Comparison of ENCODE assay signal across 8 mouse cellular contexts in genomic region chr14:34152342-34152741, GRCm38 (mm10). TPM values are rescaled to one million over a fixed set of nuclear protein-coding genes. Genes with fewer than 3 reads are reported as not detected.
DNase-seq lines count a peak whose midpoint lies in the region; ATAC-seq and TF ChIP-seq lines count a peak whose summit lies in the region.
"Had no signal": no experiment of that assay in that cellular context is flagged by ENCODE, and none has a peak within 500 bp of the region (broad histone marks: within the 10 kb centered on the region; RNA-seq: fewer than 3 reads in every experiment).

Npy4r (minus strand) TSS chr14:34152489.

- peak; percentile 40 for DNase-seq in adrenal gland, adult 8-10 months
- DNase-seq in heart, postnatal 0 days (ENCODE audit: low spot score) = peak; percentile 26
- peak; percentile 63 to 78 for DNase-seq in kidney, postnatal 36 days
- peak; percentile 72 for DNase-seq in lung, postnatal 36 days
- no peak for DNase-seq in cerebellum, adult 18-20 months

- peak; percentile 87 for ATAC-seq in embryonic facial prominence, embryonic 12.5 days (ENCODE audit: insufficient number of reproducible peaks, insufficient read depth, low FRiP score, low TSS enrichment)
- peak; percentile 75 for ATAC-seq in heart, postnatal 0 days (ENCODE audit: insufficient read depth, low read depth)
- peak; percentile 92 for ATAC-seq in stomach, embryonic 16.5 days (ENCODE audit: insufficient read depth, low FRiP score)

- H3K9me3 ChIP-seq in embryonic facial prominence, embryonic 12.5 days = no peaks in the 10 kb centered on the region
- no peaks in the 10 kb centered on the region for H3K9me3 ChIP-seq in heart, postnatal 0 days (replicated peaks; ENCODE audit: control insufficient read depth, low read length)
- no peaks in the 10 kb centered on the region for H3K9me3 ChIP-seq in stomach, embryonic 16.5 days (replicated peaks; ENCODE audit: control insufficient read depth, low read length)

- no peak for TF ChIP-seq EP300 in heart, postnatal 0 days (IDR thresholded peaks at IDR 0.05; ENCODE audit: low read depth)

- H3K36me3 ChIP-seq in embryonic facial prominence, embryonic 12.5 days = no peaks in the 10 kb centered on the region
- no peaks in the 10 kb centered on the region for H3K36me3 ChIP-seq in heart, postnatal 0 days (replicated peaks; ENCODE audit: control insufficient read depth, insufficient read depth, low read length)
- no peaks in the 10 kb centered on the region for H3K36me3 ChIP-seq in stomach, embryonic 16.5 days (ENCODE audit: control insufficient read depth, insufficient read depth, low read length)

- H3K27me3 ChIP-seq in embryonic facial prominence, embryonic 12.5 days = peaks cover 12% of the 10 kb centered on the region
- no peaks in the 10 kb centered on the region; the same call in 1 of the 2 replicates for H3K27me3 ChIP-seq in heart, postnatal 0 days (ENCODE audit: control insufficient read depth, insufficient read depth, low read length)
- no peaks in the 10 kb centered on the region for H3K27me3 ChIP-seq in stomach, embryonic 16.5 days (ENCODE audit: control insufficient read depth, insufficient read depth, low read length)

- peaks cover 9% of the 10 kb centered on the region for H3K4me1 ChIP-seq in embryonic facial prominence, embryonic 12.5 days
- no peaks in the 10 kb centered on the region for H3K4me1 ChIP-seq in heart, postnatal 0 days (ENCODE audit: control insufficient read depth, insufficient read depth)
- H3K4me1 ChIP-seq in stomach, embryonic 16.5 days (ENCODE audit: control insufficient read depth, insufficient read depth, low read length) = peaks cover 5% of the 10 kb centered on the region; the same call in 1 of the 2 replicates

- no peak within 1 kb of the TSS for H3K27ac ChIP-seq in embryonic facial prominence, embryonic 12.5 days
- H3K27ac ChIP-seq in heart, postnatal 0 days (ENCODE audit: low read depth) = no peak within 1 kb of the TSS
- no peak within 1 kb of the TSS for H3K27ac ChIP-seq in stomach, embryonic 16.5 days (ENCODE audit: low read length)

- no peak for TF ChIP-seq CTCF in heart, postnatal 0 days (IDR thresholded peaks at IDR 0.05; ENCODE audit: low read depth)

- 16% methylated on average over 16 of the region's 16 CpGs for whole genome bisulfite sequencing in embryonic facial prominence, embryonic 12.5 days
- WGBS in heart, postnatal 0 days = 13% methylated on average over 16 of the region's 16 CpGs
- 9% methylated on average over 16 of the region's 16 CpGs for WGBS in stomach, embryonic 16.5 days

- peak within 1 kb of the TSS; percentile 39 for H3K4me2 ChIP-seq in embryonic facial prominence, embryonic 12.5 days (replicated peaks)
- H3K4me2 ChIP-seq in heart, postnatal 0 days (ENCODE audit: low read depth, low read length) = peak within 1 kb of the TSS; percentile 20; the same call in 1 of the 2 replicates
- peak within 1 kb of the TSS; percentile 40 for H3K4me2 ChIP-seq in stomach, embryonic 16.5 days (ENCODE audit: low read depth, low read length)

- peak within 1 kb of the TSS; percentile 12; the same call in 1 of the 2 replicates for H3K4me3 ChIP-seq in embryonic facial prominence, embryonic 12.5 days
- no peak within 1 kb of the TSS for H3K4me3 ChIP-seq in heart, postnatal 0 days (ENCODE audit: low read depth, low read length)
- peak within 1 kb of the TSS; percentile 23; the same call in 1 of the 2 replicates for H3K4me3 ChIP-seq in stomach, embryonic 16.5 days (replicated peaks; ENCODE audit: low read length)

- H3K9ac ChIP-seq in embryonic facial prominence, embryonic 12.5 days = no peak within 1 kb of the TSS
- H3K9ac ChIP-seq in heart, postnatal 0 days (replicated peaks; ENCODE audit: low read depth, low read length) = no peak within 1 kb of the TSS
- H3K9ac ChIP-seq in stomach, embryonic 16.5 days (ENCODE audit: low read length) = no peak within 1 kb of the TSS

RNA-seq across cellular contexts. Expression of gene Npy4r, which starts in this region (rescaled TPM):
- under 1 TPM in 1 of 4 experiments, not detected in 3; 0.07 TPM for total RNA-seq in adrenal gland, adult 8-10 months (2022)
- 0.15 and 0.18 TPM in 2 replicates for polyA plus RNA-seq in embryonic facial prominence, embryonic 12.5 days (2016; fragmentation: Nextera tagmentation; extraction: Ambion mirVana)
- not detected in 2 replicates for total RNA-seq in heart, postnatal 0 days (2014; rRNA removed; ENCODE audit: low replicate concordance)
- polyA plus RNA-seq in heart, postnatal 0 days (2015; fragmentation: Nextera tagmentation; extraction: Ambion mirVana) = 0.04 and 0.08 TPM in 2 replicates
- polyA plus RNA-seq in stomach, embryonic 16.5 days (2015; fragmentation: Nextera tagmentation; extraction: Ambion mirVana) = 0.46 and 0.47 TPM in 2 replicates
- polyA plus RNA-seq: frontal cortex, adult 2 months had no signal

Comparison
In these comparisons a context has a peak if more than half of its experiments do, and no peak if none do; other contexts are left out.
1. Peak in DNase-seq in adrenal gland, adult 8-10 months; RNA of the gene not detected or under 1 TPM.
2. Peak in ATAC-seq, H3K4me3 ChIP-seq and H3K4me2 ChIP-seq in embryonic facial prominence, embryonic 12.5 days; RNA of the gene not detected or under 1 TPM.
3. Peak in DNase-seq, ATAC-seq and H3K4me2 ChIP-seq in heart, postnatal 0 days; RNA of the gene not detected or under 1 TPM.
4. Peak in ATAC-seq, H3K4me3 ChIP-seq and H3K4me2 ChIP-seq in stomach, embryonic 16.5 days; RNA of the gene not detected or under 1 TPM.
5. DNase-seq: peak in kidney, postnatal 36 days (2 of 2) and lung, postnatal 36 days (single experiment); none in cerebellum, adult 18-20 months (0 of 2).
6. Peak in every context shown above with its lines, with median percentiles within 50 percentile points of each other: ATAC-seq and H3K4me2 ChIP-seq.